Mouse (Mus musculus) urinary bladder, postnatal 10 days (tissue): ENCODE data around the gene Strip1.

Experiments used
- DNase-seq: peaks from one replicate; pipeline ENCODE4 v3.0.0; 2022; ENCODE audit warnings: low spot score

Gene Strip1

DNA sequence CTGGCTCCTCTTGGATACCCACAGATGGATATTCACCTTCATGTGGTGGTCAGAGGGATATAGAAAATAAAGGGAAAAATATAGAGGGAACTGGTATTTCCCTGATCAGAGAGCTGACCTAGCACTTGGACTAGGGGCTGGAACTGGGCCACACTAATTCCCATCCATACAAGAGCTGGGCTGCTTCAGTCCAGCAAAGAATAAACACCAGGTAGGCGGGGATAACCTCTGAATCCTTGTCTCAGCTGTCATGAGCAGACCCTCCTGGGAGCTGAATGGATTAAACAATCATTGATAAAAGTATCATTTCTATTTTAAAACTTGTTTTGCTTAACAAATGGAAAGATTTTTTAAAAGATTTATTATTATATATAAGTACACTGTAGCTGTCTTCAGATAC, 39.9 kb downstream of the Strip1 start:
- no peak for DNase-seq

DNA sequence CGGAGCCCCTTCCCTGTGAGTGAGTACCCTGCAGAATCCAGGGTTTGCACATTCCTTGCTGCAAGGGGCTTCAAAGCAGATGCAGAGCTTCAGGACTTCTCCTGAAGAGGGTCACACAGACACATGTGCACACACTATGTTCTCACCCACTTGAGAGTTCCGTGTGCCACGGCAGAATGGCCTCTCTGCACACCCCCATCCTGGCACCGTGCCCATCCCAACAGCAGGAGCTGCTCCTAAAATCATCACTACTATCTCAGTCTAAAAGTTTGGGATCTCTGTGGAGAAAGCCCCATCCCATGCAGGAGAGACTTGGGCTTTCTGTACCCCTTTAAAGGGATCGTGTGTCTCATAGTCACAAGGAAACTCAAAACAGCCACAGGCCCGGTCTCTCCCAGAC, 45.0 kb downstream of the Strip1 start:
- DNase-seq: no peak

DNA sequence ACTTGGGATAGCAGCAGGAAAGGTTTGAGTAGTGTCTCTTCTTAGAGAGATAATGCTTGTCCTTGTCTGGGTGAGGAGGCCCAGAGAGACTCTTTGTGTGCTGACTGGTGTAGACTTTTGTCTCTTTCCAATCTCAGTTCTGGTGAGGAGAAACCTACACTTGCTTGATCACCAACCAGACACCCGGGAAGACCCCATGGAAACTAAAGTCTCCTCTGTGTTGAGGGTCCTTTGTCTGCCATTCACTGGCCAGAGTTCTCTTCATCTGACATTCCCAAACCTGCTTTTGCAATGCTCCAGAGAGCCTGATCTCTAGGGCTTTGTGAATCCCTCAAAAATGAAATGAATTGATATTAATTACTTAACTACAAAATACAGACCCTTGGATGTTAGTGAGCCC, 47.6 kb downstream of the Strip1 start:
- no peak for DNase-seq

DNA sequence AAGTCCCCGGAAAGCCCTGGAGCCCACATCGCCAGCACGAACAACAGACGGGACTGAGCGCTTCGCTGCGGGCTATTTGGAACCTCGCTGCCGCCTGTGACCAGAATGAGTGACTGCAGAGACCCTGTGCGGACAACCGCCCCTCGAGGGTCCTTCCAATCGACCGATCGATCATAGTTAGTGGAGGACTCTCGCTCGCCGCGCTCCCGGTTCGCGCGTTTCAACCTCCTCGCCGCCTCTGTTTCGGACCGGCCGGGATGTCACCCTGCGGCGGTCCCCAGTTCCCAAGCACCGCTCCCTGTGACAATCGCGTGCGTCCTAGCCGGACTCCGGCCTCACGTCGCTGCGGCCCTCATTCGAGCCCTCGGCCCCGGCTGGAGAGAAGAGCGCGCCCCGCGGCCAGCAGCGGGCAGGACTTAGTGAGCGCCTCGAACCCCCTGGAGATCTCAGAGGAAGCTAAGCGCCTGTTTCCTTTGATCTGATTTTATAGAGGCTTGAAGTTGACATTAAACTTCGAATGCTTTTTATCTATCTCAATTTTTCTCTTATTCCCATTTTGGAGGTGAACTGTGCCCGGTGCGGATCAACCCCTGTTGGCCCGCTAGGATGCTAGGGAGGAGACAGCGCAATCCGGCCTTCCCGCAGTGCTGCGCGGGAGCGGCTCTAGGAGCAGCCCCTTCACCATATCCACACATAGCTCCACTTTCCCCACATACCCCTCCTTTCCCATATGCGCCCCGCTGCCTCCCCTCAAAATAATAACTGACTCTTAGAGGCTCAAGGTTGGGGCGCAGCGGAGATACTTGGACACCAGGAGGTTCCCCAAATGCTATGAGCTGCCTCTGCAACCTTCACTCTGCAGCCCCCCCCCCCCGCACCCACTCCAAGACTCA, 48.4 kb downstream of the Strip1 start:
- DNase-seq: no peak

DNA sequence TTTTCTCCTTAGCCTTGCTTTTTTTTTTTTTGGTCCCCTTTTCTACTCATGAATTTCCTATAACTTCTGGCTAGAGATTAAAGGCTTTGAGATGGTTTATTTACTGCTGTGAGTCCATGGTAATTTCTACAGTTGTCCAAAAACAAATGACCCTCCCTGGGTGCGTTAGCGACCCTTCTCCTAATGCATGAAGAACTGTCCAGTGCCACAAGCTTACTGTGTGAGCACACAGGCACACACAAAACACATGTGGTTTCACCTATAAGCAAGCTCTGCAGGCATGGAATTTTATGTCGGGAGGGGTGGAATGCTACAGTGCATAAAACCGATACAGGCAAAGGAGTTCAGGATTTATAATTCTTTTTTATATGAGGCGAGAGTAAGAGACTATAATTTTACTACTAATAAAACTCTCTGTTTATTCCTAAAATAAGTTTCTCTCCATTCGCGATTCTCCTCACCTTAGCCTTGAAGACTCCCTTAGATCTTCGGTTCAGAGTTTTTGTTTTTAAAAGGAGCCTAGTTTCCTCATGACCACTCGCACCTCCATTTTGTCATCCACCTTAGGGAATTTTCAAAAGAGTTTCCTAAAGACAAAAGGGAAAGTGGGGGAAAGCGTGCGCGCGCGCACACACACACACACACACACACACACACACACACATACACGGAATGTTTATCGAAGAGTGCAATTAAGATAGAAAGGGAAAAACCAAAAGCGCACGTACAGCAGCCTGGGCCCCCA, 49.2 kb downstream of the Strip1 start:
- no peak for DNase-seq

DNA sequence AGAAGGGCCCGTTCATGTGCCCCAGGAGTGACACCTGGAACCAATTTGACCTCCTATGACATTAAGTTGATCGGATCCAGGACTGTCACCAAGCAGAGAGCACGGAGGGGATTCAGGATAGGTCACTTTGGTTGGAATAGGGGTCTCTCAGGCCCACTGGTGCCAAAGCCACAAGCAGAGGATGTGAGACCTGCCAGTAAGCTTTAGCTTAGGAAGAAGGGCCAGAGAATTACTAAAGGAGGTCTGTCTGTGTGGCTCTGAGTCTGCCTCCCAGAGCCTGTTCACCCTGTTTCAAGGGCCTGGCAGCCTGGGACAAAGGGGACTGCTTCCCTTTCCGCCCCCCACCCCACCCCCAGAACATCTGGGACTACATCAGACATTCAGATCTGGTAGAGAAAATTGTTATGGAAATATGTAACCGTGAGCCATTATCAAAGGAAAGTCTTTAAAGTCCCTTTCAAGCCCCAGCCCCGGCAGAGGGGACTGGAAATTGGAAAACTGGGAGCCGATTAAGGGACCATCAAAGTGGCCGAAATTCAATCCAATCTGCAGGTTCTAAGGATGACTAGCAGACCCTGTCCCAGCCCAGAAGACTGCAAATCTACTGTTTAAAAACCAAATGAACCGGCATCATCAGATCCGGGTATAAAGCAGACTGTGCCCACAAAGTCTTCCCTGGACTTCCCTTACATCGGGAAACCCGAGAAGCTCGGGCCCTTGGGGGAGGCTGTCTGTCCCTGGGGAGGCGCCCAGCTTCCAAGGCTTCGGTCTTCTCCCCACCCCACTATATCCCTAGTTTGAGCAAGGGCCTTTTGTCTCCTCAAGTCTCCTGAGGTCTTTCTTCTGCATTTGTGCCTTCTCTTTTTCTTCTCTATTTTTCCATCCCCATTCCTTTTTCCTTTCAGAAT, 50.1 kb downstream of the Strip1 start:
- DNase-seq: no peak

DNA sequence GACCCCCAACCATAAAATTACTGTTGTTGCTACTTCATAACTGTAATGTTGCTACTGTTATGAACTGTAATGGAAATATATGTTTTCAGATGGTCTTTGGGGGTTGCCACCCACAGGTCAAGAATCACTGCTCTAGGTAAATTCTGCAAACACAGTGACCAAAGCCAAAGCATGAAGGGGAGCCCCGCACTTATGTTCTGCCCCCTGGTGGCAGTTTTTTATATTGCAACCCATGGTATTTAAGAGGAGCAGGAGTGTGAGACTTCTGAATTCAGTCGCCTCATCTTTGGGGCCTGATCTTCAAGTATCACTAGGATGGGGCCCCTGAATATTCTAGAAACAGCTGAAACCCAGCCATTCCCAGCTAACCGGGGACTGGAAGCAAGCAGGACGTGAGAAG, 52.0 kb downstream of the Strip1 start:
- no peak for DNase-seq

DNA sequence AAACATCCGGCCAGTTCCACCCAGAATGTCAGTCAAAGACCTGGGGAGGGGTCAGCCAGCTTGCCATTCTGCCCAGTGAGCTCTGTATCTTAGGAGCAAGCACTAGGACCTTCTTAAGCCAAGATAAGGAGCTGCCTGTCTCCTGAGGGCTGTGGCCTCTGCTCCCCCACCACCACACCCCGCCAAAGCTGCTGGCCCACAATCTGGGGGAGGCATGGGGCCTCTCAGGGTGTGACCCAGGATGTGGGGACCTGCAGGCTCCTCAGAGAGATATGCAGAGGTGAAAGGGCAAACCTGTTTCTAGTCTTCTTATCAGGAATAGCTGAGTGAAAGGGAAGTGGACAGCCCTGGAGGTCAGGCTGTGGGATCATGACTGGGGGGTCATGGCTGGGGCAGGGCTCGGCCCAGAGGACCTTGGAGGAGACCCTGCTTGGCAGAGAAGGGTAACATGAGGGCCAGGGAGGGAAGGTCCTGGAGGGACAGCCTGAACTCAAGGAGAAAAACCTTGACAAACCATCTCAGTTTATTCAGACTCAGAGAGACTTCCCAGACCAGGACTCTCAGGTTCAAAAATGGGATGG, 53.6 kb downstream of the Strip1 start:
- no peak for DNase-seq

DNA sequence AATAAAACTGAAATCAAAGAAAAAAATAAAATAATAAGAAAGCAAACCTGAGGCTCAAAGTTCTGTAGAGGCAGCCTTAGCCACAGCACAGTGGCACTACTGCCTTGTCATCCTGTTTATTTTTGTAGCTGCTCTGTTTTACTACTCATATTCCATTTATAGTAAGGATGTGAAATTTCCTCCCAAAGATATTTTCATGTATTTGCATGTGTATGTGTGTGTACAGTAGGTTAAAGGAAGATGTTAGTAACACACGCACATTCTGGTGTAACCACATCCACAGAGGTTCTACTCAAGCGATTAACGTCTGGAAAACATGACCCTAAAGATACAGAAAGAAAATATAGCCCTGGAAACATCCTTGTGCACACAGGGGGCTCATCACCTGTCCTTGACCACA, 54.7 kb downstream of the Strip1 start:
- no peak for DNase-seq

DNA sequence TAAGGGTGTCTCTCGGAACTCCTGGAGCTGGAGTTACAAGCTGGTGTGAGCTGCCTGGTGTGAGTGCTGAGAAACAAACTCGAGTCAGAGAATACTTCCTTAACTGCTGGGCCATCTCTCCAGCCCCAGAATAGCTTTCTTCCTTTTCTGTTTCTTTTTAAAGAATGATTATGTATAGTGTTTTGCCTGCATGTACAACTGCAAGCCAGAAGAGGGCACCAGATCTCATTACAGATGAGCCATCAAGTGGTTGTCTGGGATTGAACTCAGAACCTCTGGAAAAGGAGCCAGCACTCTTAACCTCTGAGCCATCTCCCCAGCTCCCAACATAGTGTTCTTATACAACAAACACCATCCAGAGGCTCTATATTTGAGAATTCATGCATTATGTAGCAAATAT, 60.3 kb downstream of the Strip1 start:
- no peak for DNase-seq

DNA sequence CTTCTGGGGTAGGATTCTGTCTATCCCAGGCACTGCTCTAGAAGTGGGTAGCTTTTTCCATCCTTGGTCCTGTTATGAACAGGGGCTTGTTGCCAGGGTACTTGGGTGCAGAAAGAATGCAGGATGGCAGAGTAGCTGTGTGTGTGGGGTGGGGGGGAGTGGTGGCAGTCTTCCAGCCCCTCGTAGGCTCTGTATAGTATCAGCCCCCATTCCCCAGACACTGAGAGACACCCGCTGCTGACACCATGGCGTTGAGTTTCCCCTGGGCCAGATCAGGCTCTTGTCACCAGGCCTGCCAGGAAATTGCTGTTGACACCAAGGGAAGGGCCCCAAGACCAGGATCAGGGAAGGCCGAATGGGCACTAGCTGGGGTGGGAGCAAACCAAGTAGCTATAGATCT, 62.8 kb downstream of the Strip1 start:
- DNase-seq: no peak

DNA sequence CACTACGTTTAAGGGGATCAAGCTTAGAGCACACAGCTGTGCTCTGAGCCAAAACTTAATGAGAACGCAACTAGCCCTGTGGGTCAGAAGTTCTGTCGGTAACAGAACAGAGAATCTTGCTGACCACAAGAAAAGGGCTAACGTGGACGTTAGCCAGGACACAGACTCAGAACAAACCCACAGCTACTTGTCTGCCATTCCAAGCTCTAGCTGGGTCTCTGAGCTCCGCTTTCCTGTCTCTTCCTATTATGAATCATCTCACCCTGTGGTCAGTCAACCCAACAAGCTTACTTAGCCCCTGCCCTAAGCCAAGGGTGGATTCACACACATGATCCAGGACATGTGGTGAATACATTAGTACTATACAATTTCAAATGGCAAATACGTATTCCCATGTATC, 63.7 kb downstream of the Strip1 start:
- DNase-seq: no peak

DNA sequence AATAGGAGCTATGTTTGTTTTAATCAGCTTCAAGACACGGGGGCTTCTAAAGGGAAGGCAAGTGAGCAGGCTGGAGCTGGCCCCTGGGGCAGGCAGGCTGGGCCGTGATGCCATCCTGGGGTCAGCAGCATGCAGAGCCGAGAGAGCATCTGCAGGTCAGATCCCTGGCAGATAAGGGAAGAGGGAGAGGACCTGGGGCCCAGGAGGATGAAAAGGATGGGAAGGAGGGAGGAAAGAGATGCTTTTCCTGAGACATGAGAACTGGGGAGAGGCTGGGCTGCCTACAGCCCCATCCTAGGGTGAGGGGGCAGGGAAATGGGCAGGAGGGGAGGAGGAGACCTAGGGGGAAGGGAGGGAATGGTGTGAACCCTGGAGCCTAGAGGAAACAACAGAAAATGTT, 66.2 kb downstream of the Strip1 start:
- DNase-seq: no peak

DNA sequence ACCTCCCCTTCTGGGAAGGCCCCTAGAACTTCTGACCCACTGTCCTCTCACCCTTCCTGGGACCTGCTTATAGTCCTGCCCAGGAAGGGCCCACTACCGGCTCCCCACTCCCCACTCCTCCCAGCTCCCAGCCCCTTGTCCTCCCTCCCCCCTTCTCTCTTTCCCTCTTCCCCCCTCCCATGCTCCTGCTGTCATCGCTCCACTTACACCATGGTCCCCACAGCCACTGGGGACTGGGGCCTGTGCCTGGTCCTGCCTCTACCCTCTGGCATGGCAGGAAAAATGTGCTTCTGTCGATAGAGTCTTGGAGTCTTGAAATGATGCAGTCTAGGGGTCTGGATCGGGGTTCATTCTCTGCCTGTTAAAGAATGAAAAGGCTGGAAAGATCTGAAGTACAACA, 67.6 kb downstream of the Strip1 start:
- DNase-seq: no peak

DNA sequence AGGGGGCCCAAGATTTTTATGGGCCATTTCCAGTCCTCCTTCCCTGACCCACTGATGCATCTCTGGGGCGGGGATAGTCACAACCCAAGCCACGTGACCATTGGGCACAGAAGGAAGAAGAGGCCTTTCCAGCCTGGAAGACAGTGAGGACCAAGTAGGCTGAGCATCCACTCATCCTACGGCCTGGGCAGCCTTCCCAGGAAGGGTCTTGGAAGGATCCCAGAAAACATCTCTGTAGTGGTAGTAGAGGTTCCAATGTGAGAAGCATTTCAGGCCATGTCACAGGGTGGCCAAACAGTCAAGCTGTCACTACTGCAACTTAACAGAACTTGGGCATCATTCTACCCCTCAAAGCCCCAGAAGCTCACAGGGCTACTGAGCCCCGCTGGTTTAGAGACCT, 68.9 kb downstream of the Strip1 start:
- no peak for DNase-seq
